Mouse (Mus musculus): ENCODE measurements around the gene Them4. TPM values are rescaled to one million over a fixed set of nuclear protein-coding genes. Genes with fewer than 3 reads are reported as not detected.

Gene Them4
- total and polyA plus RNA-seq, 3 experiments = 0.81 to 1.4 TPM; not detected in 1

- H3K79me2 ChIP-seq (ENCODE audit: control insufficient read depth, insufficient read depth, low read length, poor library complexity) = no peaks in the 10 kb centered on the region
- no peak overlapping the region for H3K4me3 ChIP-seq (ENCODE audit: control insufficient read depth in 1 of 2, insufficient read depth in 1 of 2, low read depth in 2 of 2, low read length in 2 of 2)
- no peaks in the 10 kb centered on the region for H3K9me3 ChIP-seq (replicated peaks; ENCODE audit: insufficient read depth, low read length)
- no peak overlapping the region for H3K27ac ChIP-seq (ENCODE audit: control insufficient read depth, low read depth, low read length)
- no peak for DNase-seq (ENCODE audit: low read depth, low spot score)
- peaks cover 0 to 4% of the 10 kb centered on the region in 2 experiments; a peak in 3 of 4 replicates for H3K4me1 ChIP-seq (ENCODE audit: control insufficient read depth in 1 of 2, insufficient read depth in 2 of 2, low read length in 2 of 2)
- TF ChIP-seq JUND (IDR thresholded peaks at IDR 0.05; ENCODE audit: low read depth, low read length) = no peak
- no peak for TF ChIP-seq MXI1 (IDR thresholded peaks at IDR 0.05; ENCODE audit: low read depth, low read length)
- no peak for TF ChIP-seq ZMIZ1 (IDR thresholded peaks at IDR 0.05; ENCODE audit: low read depth, low read length)
- no peak for TF ChIP-seq MEF2A (IDR thresholded peaks at IDR 0.05; ENCODE audit: extremely low read depth, insufficient replicate concordance, low read depth, low read length, poor library complexity, severe bottlenecking)
- TF ChIP-seq BHLHE40 (IDR thresholded peaks at IDR 0.05; ENCODE audit: borderline replicate concordance, low read depth, low read length) = no peak
- no peak for TF ChIP-seq POLR2AphosphoS5 (IDR thresholded peaks at IDR 0.05; ENCODE audit: borderline replicate concordance, low read depth, low read length)
- no peak for TF ChIP-seq ZNF384 (IDR thresholded peaks at IDR 0.05; ENCODE audit: low read depth, low read length)
- no peak for TF ChIP-seq NELFE (IDR thresholded peaks at IDR 0.05; ENCODE audit: low read depth, low read length)
- no peak for TF ChIP-seq SIN3A (IDR thresholded peaks at IDR 0.05; ENCODE audit: low read length)
- TF ChIP-seq MAX (IDR thresholded peaks at IDR 0.05; ENCODE audit: low read length) = no peak
- no peak for TF ChIP-seq TCF12 (IDR thresholded peaks at IDR 0.05; ENCODE audit: low read depth, low read length)
- no peak for TF ChIP-seq MAZ (IDR thresholded peaks at IDR 0.05; ENCODE audit: low read depth, low read length)
- TF ChIP-seq ETS1 (IDR thresholded peaks at IDR 0.05; ENCODE audit: low read depth, low read length) = no peak
- TF ChIP-seq CHD2 (IDR thresholded peaks at IDR 0.05; ENCODE audit: low read length) = no peak
- no peak for TF ChIP-seq GATA1 (IDR thresholded peaks at IDR 0.05; ENCODE audit: low read depth, low read length)
- TF ChIP-seq NRF1 (IDR thresholded peaks at IDR 0.05; ENCODE audit: insufficient read depth, low read depth, low read length, poor library complexity, severe bottlenecking) = no peak
- no peak for TF ChIP-seq MYC (IDR thresholded peaks at IDR 0.05; ENCODE audit: low read depth, low read length)
- TF ChIP-seq GABPA (IDR thresholded peaks at IDR 0.05; ENCODE audit: low read depth, low read length) = no peak
- no peaks in the 10 kb centered on the region for H3K27me3 ChIP-seq (ENCODE audit: control insufficient read depth in 1 of 2, insufficient read depth in 2 of 2, low read length in 2 of 2)
- no peak overlapping the region for H3K9ac ChIP-seq (ENCODE audit: control insufficient read depth, low read depth, low read length, poor library complexity, severe bottlenecking)
- peaks cover 0 to 6% of the 10 kb centered on the region in 2 experiments; a peak in 2 of 4 replicates for H3K36me3 ChIP-seq (ENCODE audit: control insufficient read depth in 1 of 2, insufficient read depth in 2 of 2, low read length in 2 of 2)
Measured at GRCm38 (mm10) chr3:94371637-94372036, 61.7 kb downstream of the Them4 start.

GRCm38 (mm10) chr3:94372038-94372437 lies 62.1 kb downstream of the Them4 start:
- no peak for TF ChIP-seq ZNF384 (IDR thresholded peaks at IDR 0.05; ENCODE audit: low read depth, low read length)
- TF ChIP-seq TAL1 (IDR thresholded peaks at IDR 0.05; ENCODE audit: low read length) = no peak
- no peak for TF ChIP-seq MEF2A (IDR thresholded peaks at IDR 0.05; ENCODE audit: extremely low read depth, insufficient replicate concordance, low read depth, low read length, poor library complexity, severe bottlenecking)
- no peak for TF ChIP-seq USF2 (IDR thresholded peaks at IDR 0.05; ENCODE audit: borderline replicate concordance in 1 of 2, insufficient read depth in 1 of 2, low read depth in 1 of 2, low read length in 2 of 2)
- TF ChIP-seq TCF12 (IDR thresholded peaks at IDR 0.05; ENCODE audit: low read depth, low read length) = no peak
- no peak for TF ChIP-seq JUND (IDR thresholded peaks at IDR 0.05; ENCODE audit: low read depth, low read length)
- TF ChIP-seq POLR2AphosphoS5 (IDR thresholded peaks at IDR 0.05; ENCODE audit: borderline replicate concordance, low read depth, low read length) = no peak
- TF ChIP-seq E2F4 (IDR thresholded peaks at IDR 0.05; ENCODE audit: borderline replicate concordance, low read depth, low read length) = no peak
- TF ChIP-seq POLR2A (IDR thresholded peaks at IDR 0.05; ENCODE audit: control insufficient read depth in 1 of 2, insufficient read depth in 1 of 2, low read depth in 1 of 2, low read length in 2 of 2, poor library complexity in 1 of 2) = no peak
- no peak for TF ChIP-seq CTCF (IDR thresholded peaks at IDR 0.05 in 2 of 3, conservative IDR thresholded peaks at IDR 0.05 in 1 of 3; ENCODE audit: control insufficient read depth in 1 of 3, insufficient read depth in 1 of 3, low read depth in 2 of 3, low read length in 3 of 3, poor library complexity in 1 of 3, severe bottlenecking in 1 of 3)
- TF ChIP-seq NRF1 (IDR thresholded peaks at IDR 0.05; ENCODE audit: insufficient read depth, low read depth, low read length, poor library complexity, severe bottlenecking) = no peak
- no peak for DNase-seq (ENCODE audit: low read depth, low spot score)

More at GRCm38 (mm10) chr3:94372038-94372437, 62.1 kb downstream of the Them4 start:
- Histone ChIP-seq H3K79me2 (ENCODE audit: control insufficient read depth, insufficient read depth, low read length, poor library complexity) (no peaks in the 10 kb centered on the region), H3K9ac (ENCODE audit: control insufficient read depth, low read depth, low read length, poor library complexity, severe bottlenecking) (no peak overlapping the region), H3K36me3 (ENCODE audit: control insufficient read depth in 1 of 2, insufficient read depth in 2 of 2, low read length in 2 of 2) (peaks cover 0 to 6% of the 10 kb centered on the region in 2 experiments; a peak in 2 of 4 replicates), H3K27ac (ENCODE audit: control insufficient read depth, low read depth, low read length) (no peak overlapping the region), H3K4me1 (ENCODE audit: control insufficient read depth in 1 of 2, insufficient read depth in 2 of 2, low read length in 2 of 2) (peaks cover 0 to 4% of the 10 kb centered on the region in 2 experiments; a peak in 3 of 4 replicates), H3K9me3 (replicated peaks; ENCODE audit: insufficient read depth, low read length) (no peaks in the 10 kb centered on the region), H3K27me3 (ENCODE audit: control insufficient read depth in 1 of 2, insufficient read depth in 2 of 2, low read length in 2 of 2) (no peaks in the 10 kb centered on the region), H3K4me3 (ENCODE audit: control insufficient read depth in 1 of 2, insufficient read depth in 1 of 2, low read depth in 2 of 2, low read length in 2 of 2) (no peak overlapping the region)

Data from MEL (cell line).